Mouse (Mus musculus): Measurements from ENCODE around the gene Strbp.

The Strbp gene

GRCm38 (mm10) chr2:37703230-37703954 is at the start of gene Strbp:
TSS of gene Strbp (minus strand) at chr2:37703859.
- in situ Hi-C loops (cut with MboI; ENCODE audit: low sequenced_read_pairs), result no loop called here

- in situ Hi-C loops (cut with MboI; ENCODE audit: low sequenced_read_pairs), result loop anchor here (25.0 kb wide), 1 partner anchor 364 kb away; no protein-coding TSS in a partner anchor
Observed at GRCm38 (mm10) chr2:37751114-37751513, 47.5 kb upstream of the Strbp start.

- in situ Hi-C loops (cut with MboI; ENCODE audit: low sequenced_read_pairs), result no loop called here
Observed at GRCm38 (mm10) chr2:37749323-37749722, 45.7 kb upstream of the Strbp start.

- in situ Hi-C loops (cut with MboI; ENCODE audit: low sequenced_read_pairs), result no loop called here
Observed at GRCm38 (mm10) chr2:37748442-37749066, 44.9 kb upstream of the Strbp start.

- in situ Hi-C loops (cut with MboI; ENCODE audit: low sequenced_read_pairs), result no loop called here
Observed at GRCm38 (mm10) chr2:37747909-37748308, 44.2 kb upstream of the Strbp start.

GRCm38 (mm10) chr2:37746293-37747049 is 42.8 kb upstream of the Strbp start:
- in situ Hi-C loops (cut with MboI; ENCODE audit: low sequenced_read_pairs), result no loop called here

GRCm38 (mm10) chr2:37744773-37745395 is 41.2 kb upstream of the Strbp start:
- in situ Hi-C loops (cut with MboI; ENCODE audit: low sequenced_read_pairs), result no loop called here

- in situ Hi-C loops (cut with MboI; ENCODE audit: low sequenced_read_pairs), result no loop called here
Observed at GRCm38 (mm10) chr2:37741806-37742554, 38.3 kb upstream of the Strbp start.

GRCm38 (mm10) chr2:37735807-37736188 is 32.1 kb upstream of the Strbp start:
- in situ Hi-C loops (cut with MboI; ENCODE audit: low sequenced_read_pairs), result no loop called here

- in situ Hi-C loops (cut with MboI; ENCODE audit: low sequenced_read_pairs), result no loop called here
Observed at GRCm38 (mm10) chr2:37734979-37735806, 31.5 kb upstream of the Strbp start.

- in situ Hi-C loops (cut with MboI; ENCODE audit: low sequenced_read_pairs), result no loop called here
Observed at GRCm38 (mm10) chr2:37731241-37731801, 27.7 kb upstream of the Strbp start.

- in situ Hi-C loops (cut with MboI; ENCODE audit: low sequenced_read_pairs), result no loop called here
Observed at GRCm38 (mm10) chr2:37724231-37724630, 20.6 kb upstream of the Strbp start.

- in situ Hi-C loops (cut with MboI; ENCODE audit: low sequenced_read_pairs), result no loop called here
Observed at GRCm38 (mm10) chr2:37723501-37724090, 19.9 kb upstream of the Strbp start.

- in situ Hi-C loops (cut with MboI; ENCODE audit: low sequenced_read_pairs), result no loop called here
Observed at GRCm38 (mm10) chr2:37722674-37723465, 19.2 kb upstream of the Strbp start.

GRCm38 (mm10) chr2:37716266-37716665 is 12.6 kb upstream of the Strbp start:
- in situ Hi-C loops (cut with MboI; ENCODE audit: low sequenced_read_pairs), result no loop called here

- in situ Hi-C loops (cut with MboI; ENCODE audit: low sequenced_read_pairs), result no loop called here
Observed at GRCm38 (mm10) chr2:37715364-37715763, 11.7 kb upstream of the Strbp start.

- in situ Hi-C loops (cut with MboI; ENCODE audit: low sequenced_read_pairs), result no loop called here
Observed at GRCm38 (mm10) chr2:37713100-37713499, 9.4 kb upstream of the Strbp start.

GRCm38 (mm10) chr2:37708835-37709234 is 5.2 kb upstream of the Strbp start:
- in situ Hi-C loops (cut with MboI; ENCODE audit: low sequenced_read_pairs), result no loop called here

All from CH12F3 (cell line).